8 mouse cellular contexts compared by ENCODE assay signal in the genomic region with DNA sequence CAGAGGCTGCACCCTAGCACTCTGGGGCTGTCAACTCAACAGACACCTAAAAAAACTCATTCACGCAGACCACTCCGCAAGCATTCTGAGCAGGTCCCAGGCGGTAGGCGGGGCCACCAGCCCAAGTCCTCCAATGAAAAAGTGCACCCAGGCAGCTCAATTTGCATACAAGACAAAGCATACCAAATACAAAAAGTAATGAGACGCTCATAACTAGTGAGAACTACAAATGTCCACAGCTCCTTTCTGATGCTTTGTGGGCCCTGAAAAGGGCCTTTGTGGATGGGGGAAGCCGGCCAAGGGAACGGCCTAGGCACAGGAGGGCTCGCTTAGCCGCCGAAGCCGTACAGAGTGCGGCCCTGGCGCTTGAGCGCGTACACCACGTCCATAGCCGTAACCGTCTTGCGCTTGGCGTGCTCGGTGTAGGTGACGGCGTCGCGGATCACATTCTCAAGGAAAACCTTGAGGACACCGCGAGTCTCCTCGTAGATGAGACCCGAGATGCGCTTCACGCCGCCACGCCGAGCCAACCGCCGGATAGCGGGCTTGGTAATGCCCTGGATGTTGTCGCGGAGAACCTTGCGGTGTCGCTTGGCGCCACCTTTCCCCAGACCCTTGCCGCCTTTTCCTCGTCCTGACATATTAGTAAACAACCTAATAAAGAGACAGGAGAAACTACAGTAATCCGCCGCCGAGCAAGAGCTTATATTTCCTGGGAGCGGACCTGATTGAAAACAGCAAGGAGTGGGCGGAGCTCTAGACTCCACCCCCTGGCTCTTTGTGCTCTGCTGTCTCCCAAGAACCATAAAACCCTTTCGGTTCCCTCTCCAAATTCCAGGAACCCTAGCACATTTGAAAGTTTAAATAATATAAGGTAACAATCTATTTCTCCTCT. TPM values are rescaled to one million over a fixed set of nuclear protein-coding genes. Genes with fewer than 3 reads are reported as not detected.
DNase-seq lines count a peak whose midpoint lies in the region; ATAC-seq lines count a peak whose summit lies in the region.

Gene Hist4h4, minus strand, starts transcription at position 677 of the 895 bp plus-strand sequence.

- H3K27ac ChIP-seq in heart, embryonic 11.5 days (ENCODE audit: low read depth, low read length) = peak within 1 kb of the TSS; percentile 100
- H3K27ac ChIP-seq in kidney, embryonic 16.5 days (ENCODE audit: low read length) = peak within 1 kb of the TSS; percentile 100
- H3K27ac ChIP-seq in liver, embryonic 11.5 days (ENCODE audit: low read depth, low read length) = peak within 1 kb of the TSS; percentile 100
- H3K27ac ChIP-seq in stomach, embryonic 14.5 days (ENCODE audit: low read length) = peak within 1 kb of the TSS; percentile 100

- H3K9me3 ChIP-seq in heart, embryonic 11.5 days (replicated peaks; ENCODE audit: control insufficient read depth, low read length) = no peaks in the 10 kb centered on the region
- H3K9me3 ChIP-seq in kidney, embryonic 16.5 days (ENCODE audit: low read length) = no peaks in the 10 kb centered on the region
- no peaks in the 10 kb centered on the region for H3K9me3 ChIP-seq in liver, embryonic 11.5 days (ENCODE audit: control insufficient read depth, low read length)
- no peaks in the 10 kb centered on the region for H3K9me3 ChIP-seq in stomach, embryonic 14.5 days (ENCODE audit: control insufficient read depth, low read depth, low read length)

- H3K9ac ChIP-seq in heart, embryonic 11.5 days (ENCODE audit: low read depth, low read length) = peak within 1 kb of the TSS; percentile 99
- H3K9ac ChIP-seq in kidney, embryonic 16.5 days (replicated peaks; ENCODE audit: low read length) = peak within 1 kb of the TSS; percentile 98
- peak within 1 kb of the TSS; percentile 93 for H3K9ac ChIP-seq in liver, embryonic 11.5 days (ENCODE audit: low read depth, low read length)
- H3K9ac ChIP-seq in stomach, embryonic 14.5 days (replicated peaks; ENCODE audit: low read depth, low read length) = peak within 1 kb of the TSS; percentile 97

- WGBS in heart, embryonic 11.5 days (ENCODE audit: insufficient replicate concordance) = under 1% methylated on average over 50 of the region's 50 CpGs
- under 1% methylated on average over 50 of the region's 50 CpGs for WGBS in kidney, embryonic 16.5 days
- WGBS in liver, embryonic 11.5 days = under 1% methylated on average over 50 of the region's 50 CpGs
- under 1% methylated on average over 50 of the region's 50 CpGs for WGBS in stomach, embryonic 14.5 days

- peak; percentile 65 for ATAC-seq in erythroblast, adult 5-6 weeks (replicated peaks; ENCODE audit: low FRiP score, poor library complexity, severe bottlenecking)
- peak; percentile 73 for ATAC-seq in heart, embryonic 11.5 days (replicated peaks; ENCODE audit: insufficient number of reproducible peaks, low FRiP score, low TSS enrichment)
- ATAC-seq in kidney, embryonic 16.5 days (ENCODE audit: low FRiP score, low TSS enrichment) = peak; percentile 75
- ATAC-seq in liver, embryonic 11.5 days (replicated peaks; ENCODE audit: low FRiP score) = peak; percentile 74
- ATAC-seq in stomach, embryonic 14.5 days (ENCODE audit: insufficient number of reproducible peaks, insufficient read depth, low FRiP score, low read depth) = peak; percentile 74

- H3K27me3 ChIP-seq in heart, embryonic 11.5 days (ENCODE audit: control insufficient read depth, insufficient read depth, low read length) = no peaks in the 10 kb centered on the region
- no peaks in the 10 kb centered on the region for H3K27me3 ChIP-seq in kidney, embryonic 16.5 days (ENCODE audit: insufficient read depth, low read length)
- H3K27me3 ChIP-seq in liver, embryonic 11.5 days (replicated peaks; ENCODE audit: control insufficient read depth, insufficient read depth, low read length) = no peaks in the 10 kb centered on the region
- H3K27me3 ChIP-seq in stomach, embryonic 14.5 days (ENCODE audit: control insufficient read depth, insufficient read depth, low read length) = no peaks in the 10 kb centered on the region

- no peaks in the 10 kb centered on the region for H3K36me3 ChIP-seq in heart, embryonic 11.5 days (ENCODE audit: control insufficient read depth, insufficient read depth, low read length)
- H3K36me3 ChIP-seq in kidney, embryonic 16.5 days (ENCODE audit: insufficient read depth, low read length) = no peaks in the 10 kb centered on the region
- H3K36me3 ChIP-seq in liver, embryonic 11.5 days (ENCODE audit: control insufficient read depth, insufficient read depth, low read length) = no peaks in the 10 kb centered on the region
- no peaks in the 10 kb centered on the region for H3K36me3 ChIP-seq in stomach, embryonic 14.5 days (ENCODE audit: control insufficient read depth, insufficient read depth, low read length)

- H3K4me3 ChIP-seq in heart, embryonic 11.5 days (ENCODE audit: low read depth, low read length) = peak within 1 kb of the TSS; percentile 75
- H3K4me3 ChIP-seq in kidney, embryonic 16.5 days (ENCODE audit: low read length) = peak within 1 kb of the TSS; percentile 81
- peak within 1 kb of the TSS; percentile 62 for H3K4me3 ChIP-seq in liver, embryonic 11.5 days (ENCODE audit: low read depth, low read length)
- H3K4me3 ChIP-seq in stomach, embryonic 14.5 days (ENCODE audit: low read depth, low read length) = peak within 1 kb of the TSS; percentile 71

- H3K4me2 ChIP-seq in heart, embryonic 11.5 days = peak within 1 kb of the TSS; percentile 95
- H3K4me2 ChIP-seq in kidney, embryonic 16.5 days (replicated peaks; ENCODE audit: low read depth, low read length) = peak within 1 kb of the TSS; percentile 90
- peak within 1 kb of the TSS; percentile 89 for H3K4me2 ChIP-seq in liver, embryonic 11.5 days
- H3K4me2 ChIP-seq in stomach, embryonic 14.5 days (replicated peaks; ENCODE audit: low read depth, low read length) = peak within 1 kb of the TSS; percentile 84

- peaks cover 3% of the 10 kb centered on the region for H3K4me1 ChIP-seq in heart, embryonic 11.5 days (ENCODE audit: control insufficient read depth, insufficient read depth, low read length)
- H3K4me1 ChIP-seq in kidney, embryonic 16.5 days (ENCODE audit: insufficient read depth, low read length) = peaks cover 16% of the 10 kb centered on the region
- peaks cover 9% of the 10 kb centered on the region for H3K4me1 ChIP-seq in liver, embryonic 11.5 days (replicated peaks; ENCODE audit: control insufficient read depth, insufficient read depth, low read length)
- H3K4me1 ChIP-seq in stomach, embryonic 14.5 days (ENCODE audit: control insufficient read depth, insufficient read depth, low read length) = peaks cover 9% of the 10 kb centered on the region; the same call in 1 of the 2 replicates

- peak; percentile 96 to 97 for DNase-seq in B cell, adult 2 months
- DNase-seq in brain, adult 2 months (ENCODE audit: low read depth, low spot score) = peak; percentile 98
- peak; percentile 93 for DNase-seq in liver, embryonic 11.5 days (ENCODE audit: low spot score)
- DNase-seq in naive thymus-derived CD4-positive, alpha-beta T cell, adult 2 months (ENCODE audit: low read depth) = peak; percentile 94

RNA-seq across cellular contexts. Expression of gene Hist4h4, which starts in this region (rescaled TPM):
- 12.3 and 17.7 TPM in 2 replicates for total RNA-seq in erythroblast, adult 5-6 weeks (2015; ENCODE audit: low replicate concordance)
- 29.4 and 32.5 TPM in 2 replicates for total RNA-seq in erythroblast, adult 5-6 weeks (2017; ENCODE audit: low replicate concordance)
- polyA plus RNA-seq in heart, embryonic 11.5 days (2014; fragmentation: Nextera tagmentation; extraction: Ambion mirVana) = 0.17 and 0.51 TPM in 2 replicates
- 0.55 and 0.81 TPM in 2 replicates for polyA plus RNA-seq in kidney, embryonic 16.5 days (2015; fragmentation: Nextera tagmentation; extraction: Ambion mirVana)
- 0.43 and 0.88 TPM in 2 replicates for polyA plus RNA-seq in liver, embryonic 11.5 days (2014; fragmentation: Nextera tagmentation; extraction: Ambion mirVana)
- 2.1 and 2.8 TPM in 2 replicates for polyA plus RNA-seq in stomach, embryonic 14.5 days (2014; fragmentation: Nextera tagmentation; extraction: Ambion mirVana)

Comparison
In these comparisons a context has a peak if more than half of its experiments do, and no peak if none do; other contexts are left out.
1. Peak in every context shown above with its lines: DNase-seq, ATAC-seq, H3K4me3 ChIP-seq and H3K27ac ChIP-seq.
2. Peak in ATAC-seq, H3K4me3 ChIP-seq, H3K27ac ChIP-seq, H3K9ac ChIP-seq and H3K4me2 ChIP-seq in heart, embryonic 11.5 days; RNA of the gene not detected or under 1 TPM.
3. Peak in ATAC-seq, H3K4me3 ChIP-seq, H3K27ac ChIP-seq, H3K9ac ChIP-seq and H3K4me2 ChIP-seq in kidney, embryonic 16.5 days; RNA of the gene not detected or under 1 TPM.
4. Peak in DNase-seq, ATAC-seq, H3K4me3 ChIP-seq, H3K27ac ChIP-seq, H3K9ac ChIP-seq and H3K4me2 ChIP-seq in liver, embryonic 11.5 days; RNA of the gene not detected or under 1 TPM.